Mouse (Mus musculus): ENCODE measurements around the gene Slc35g1. TPM values are rescaled to one million over a fixed set of nuclear protein-coding genes. Genes with fewer than 3 reads are reported as not detected.

The Slc35g1 gene
- polyA plus RNA-seq, 1 experiment from 2014 or later, result 1.6 TPM

- Histone ChIP-seq H3K9me3 (ENCODE audit: control insufficient read depth, low read length) (no peaks in the 10 kb centered on the region), H3K4me1 (replicated peaks; ENCODE audit: control insufficient read depth, insufficient read depth, low read length) (peaks cover under 1% of the 10 kb centered on the region), H3K27ac (ENCODE audit: low read length) (no peak overlapping the region), H3K9ac (replicated peaks; ENCODE audit: low read depth, low read length) (no peak overlapping the region), H3K4me2 (ENCODE audit: low read length) (no peak overlapping the region), H3K4me3 (replicated peaks; ENCODE audit: low read length) (no peak overlapping the region), H3K27me3 (replicated peaks; ENCODE audit: control insufficient read depth, insufficient read depth, low read length) (no peaks in the 10 kb centered on the region), H3K36me3 (ENCODE audit: control insufficient read depth, insufficient read depth) (no peaks in the 10 kb centered on the region)
- 91% methylated on average over 6 of the region's 6 CpGs for WGBS
- no peak for ATAC-seq
Measured at GRCm38 (mm10) chr19:38413861-38414260, 18.1 kb downstream of the Slc35g1 start.

DNA sequence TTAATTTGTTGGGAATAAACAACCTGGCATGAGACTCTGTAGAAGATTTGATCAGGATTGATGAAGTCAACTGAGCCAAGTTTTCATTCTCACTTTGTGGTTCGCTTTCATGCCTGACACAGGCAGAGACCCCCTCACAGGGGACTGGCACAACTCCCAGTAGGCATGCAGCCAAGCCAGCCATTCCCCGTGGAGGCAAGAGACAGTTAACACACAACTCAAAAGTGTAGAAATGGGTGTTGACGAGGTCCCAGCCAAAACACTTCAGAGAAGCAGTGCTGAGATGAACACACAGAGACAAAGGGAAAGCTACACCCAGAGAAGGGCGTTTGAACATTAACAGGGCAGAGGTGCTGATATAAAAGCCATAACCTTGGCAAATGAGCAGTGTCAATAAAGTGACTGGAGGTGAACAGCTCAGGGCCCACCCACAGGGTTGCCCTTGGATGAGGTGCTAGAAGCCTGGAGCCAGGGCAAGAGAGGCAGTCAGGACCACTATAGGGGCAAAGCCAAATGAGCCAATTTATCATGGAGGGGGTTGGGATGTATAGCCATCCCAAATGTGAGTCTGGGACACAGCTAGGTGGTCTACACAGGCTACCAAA, 23.1 kb downstream of the Slc35g1 start:
- H3K9ac ChIP-seq (replicated peaks; ENCODE audit: low read depth, low read length), result no peak overlapping the region
- no peak overlapping the region for H3K4me2 ChIP-seq (ENCODE audit: low read length)
- no peaks in the 10 kb centered on the region for H3K36me3 ChIP-seq (ENCODE audit: control insufficient read depth, insufficient read depth)
- H3K27ac ChIP-seq (ENCODE audit: low read length), result no peak overlapping the region
- peak; percentile 64 for ATAC-seq
- H3K27me3 ChIP-seq (replicated peaks; ENCODE audit: control insufficient read depth, insufficient read depth, low read length), result no peaks in the 10 kb centered on the region
- no peaks in the 10 kb centered on the region for H3K9me3 ChIP-seq (ENCODE audit: control insufficient read depth, low read length)
- peaks cover 5% of the 10 kb centered on the region for H3K4me1 ChIP-seq (replicated peaks; ENCODE audit: control insufficient read depth, insufficient read depth, low read length)
- H3K4me3 ChIP-seq (replicated peaks; ENCODE audit: low read length), result no peak overlapping the region
- 19% methylated on average over 4 of the region's 4 CpGs for WGBS

DNA sequence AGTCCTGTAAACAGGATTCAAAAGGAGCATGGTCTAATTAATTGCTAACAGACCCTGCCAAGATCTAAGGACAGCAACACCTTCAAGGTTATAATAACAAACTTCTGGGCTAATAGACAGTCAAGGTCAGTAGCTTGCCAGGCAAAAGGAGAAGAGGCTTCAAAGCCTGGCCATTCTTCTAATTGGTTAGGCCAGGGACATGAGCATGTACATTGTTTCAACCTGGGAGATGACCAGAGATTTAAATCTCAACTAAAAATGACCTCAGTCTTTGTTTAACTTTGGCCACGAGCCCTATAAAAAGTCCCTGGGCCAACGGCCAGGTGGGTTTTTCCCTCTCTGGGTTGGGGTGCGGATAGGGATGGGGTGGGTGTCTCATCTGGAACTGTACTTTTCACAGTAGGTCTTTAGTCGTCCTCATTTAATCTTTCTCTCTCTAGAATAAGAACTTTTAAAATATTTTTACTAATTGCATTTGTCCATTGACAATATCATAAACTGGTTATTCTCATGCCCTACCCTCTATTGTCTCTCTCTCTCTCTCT, 25.0 kb downstream of the Slc35g1 start:
- 86% methylated on average over 4 of the region's 4 CpGs for WGBS
- Histone ChIP-seq H3K9me3 (ENCODE audit: control insufficient read depth, low read length) (no peaks in the 10 kb centered on the region), H3K27me3 (replicated peaks; ENCODE audit: control insufficient read depth, insufficient read depth, low read length) (no peaks in the 10 kb centered on the region), H3K27ac (ENCODE audit: low read length) (no peak overlapping the region), H3K9ac (replicated peaks; ENCODE audit: low read depth, low read length) (no peak overlapping the region), H3K36me3 (ENCODE audit: control insufficient read depth, insufficient read depth) (no peaks in the 10 kb centered on the region), H3K4me3 (replicated peaks; ENCODE audit: low read length) (no peak overlapping the region), H3K4me1 (replicated peaks; ENCODE audit: control insufficient read depth, insufficient read depth, low read length) (peaks cover 5% of the 10 kb centered on the region), H3K4me2 (ENCODE audit: low read length) (no peak overlapping the region)
- no peak for ATAC-seq

DNA sequence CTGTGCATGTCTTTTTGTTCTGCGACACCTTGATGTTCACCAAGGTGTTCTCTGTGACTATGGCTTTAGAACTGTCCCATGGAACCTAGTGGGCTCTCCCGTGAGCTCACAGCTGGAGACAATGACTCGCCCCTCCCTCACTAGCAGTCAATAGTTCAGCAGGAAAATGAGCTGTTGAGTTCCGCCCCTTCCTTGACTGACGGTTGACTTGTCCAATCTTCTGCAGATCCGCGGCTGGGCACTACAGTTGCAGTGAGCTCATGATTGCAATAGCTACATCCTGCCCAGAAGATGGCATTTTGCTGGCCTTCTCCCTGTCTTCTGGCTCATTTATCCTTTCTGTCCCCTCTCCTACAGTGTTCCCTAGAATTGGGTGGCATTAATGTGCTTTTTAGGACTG, 25.7 kb downstream of the Slc35g1 start:
- no peaks in the 10 kb centered on the region for H3K9me3 ChIP-seq (ENCODE audit: control insufficient read depth, low read length)
- ATAC-seq, result no peak
- WGBS, result 64% methylated on average over 7 of the region's 7 CpGs

DNA sequence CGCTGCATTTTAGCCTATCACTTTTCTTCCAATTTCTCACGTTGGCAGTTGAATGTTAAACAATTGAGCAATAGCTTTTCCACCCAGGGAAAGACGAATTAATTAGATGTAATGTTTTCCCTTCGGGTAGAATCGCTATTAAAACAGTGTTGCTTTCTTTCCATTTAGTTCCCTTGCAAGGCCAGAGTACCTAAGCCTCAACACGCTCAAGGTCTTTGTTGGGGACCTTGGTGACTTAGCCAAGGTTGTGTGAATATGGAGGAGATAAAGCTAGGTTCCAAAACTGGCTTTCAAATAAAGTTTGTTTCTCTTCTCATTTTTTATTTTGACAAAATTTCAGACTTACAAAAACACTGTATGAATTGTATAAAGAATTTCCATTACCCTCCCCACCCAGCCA, 27.1 kb downstream of the Slc35g1 start:
- Histone ChIP-seq H3K36me3 (ENCODE audit: control insufficient read depth, insufficient read depth) (no peaks in the 10 kb centered on the region), H3K4me3 (replicated peaks; ENCODE audit: low read length) (no peak overlapping the region), H3K9me3 (ENCODE audit: control insufficient read depth, low read length) (no peaks in the 10 kb centered on the region), H3K9ac (replicated peaks; ENCODE audit: low read depth, low read length) (no peak overlapping the region), H3K27me3 (replicated peaks; ENCODE audit: control insufficient read depth, insufficient read depth, low read length) (no peaks in the 10 kb centered on the region), H3K4me1 (replicated peaks; ENCODE audit: control insufficient read depth, insufficient read depth, low read length) (peaks cover 5% of the 10 kb centered on the region), H3K4me2 (ENCODE audit: low read length) (no peak overlapping the region), H3K27ac (ENCODE audit: low read length) (no peak overlapping the region)
- ATAC-seq, result no peak
- 20% methylated on average over 6 of the region's 6 CpGs for WGBS

More for the DNA sequence above, 25.7 kb downstream of the Slc35g1 start:
- Histone ChIP-seq H3K27ac (ENCODE audit: low read length) (no peak overlapping the region), H3K27me3 (replicated peaks; ENCODE audit: control insufficient read depth, insufficient read depth, low read length) (no peaks in the 10 kb centered on the region), H3K36me3 (ENCODE audit: control insufficient read depth, insufficient read depth) (no peaks in the 10 kb centered on the region), H3K4me1 (replicated peaks; ENCODE audit: control insufficient read depth, insufficient read depth, low read length) (peaks cover 5% of the 10 kb centered on the region), H3K9ac (replicated peaks; ENCODE audit: low read depth, low read length) (no peak overlapping the region), H3K4me3 (replicated peaks; ENCODE audit: low read length) (no peak overlapping the region), H3K4me2 (ENCODE audit: low read length) (no peak overlapping the region)

DNA sequence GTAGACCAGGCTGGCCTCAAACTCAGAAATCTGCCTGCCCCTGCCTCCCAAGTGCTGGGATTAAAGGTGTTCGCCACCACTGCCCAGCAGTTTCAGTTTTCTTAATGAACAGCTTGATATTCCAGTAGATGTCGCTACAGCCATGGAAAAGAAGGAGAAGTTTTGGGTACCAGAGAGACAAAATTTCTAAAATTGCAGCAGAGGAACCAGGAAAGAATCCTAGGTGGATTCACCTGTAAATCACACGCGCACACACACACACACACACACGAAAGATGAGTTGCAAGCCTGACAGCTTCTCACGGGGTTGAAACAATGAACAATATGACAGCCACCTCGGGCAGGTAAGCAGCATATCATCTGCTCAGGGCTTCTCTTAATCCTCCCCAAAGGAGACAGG, 28.1 kb downstream of the Slc35g1 start:
- no peak overlapping the region for H3K4me2 ChIP-seq (ENCODE audit: low read length)
- peaks cover 4% of the 10 kb centered on the region for H3K4me1 ChIP-seq (replicated peaks; ENCODE audit: control insufficient read depth, insufficient read depth, low read length)
- H3K36me3 ChIP-seq (ENCODE audit: control insufficient read depth, insufficient read depth), result no peaks in the 10 kb centered on the region
- no peaks in the 10 kb centered on the region for H3K9me3 ChIP-seq (ENCODE audit: control insufficient read depth, low read length)
- no peak overlapping the region for H3K4me3 ChIP-seq (replicated peaks; ENCODE audit: low read length)
- WGBS, result 33% methylated on average over 7 of the region's 7 CpGs
- no peaks in the 10 kb centered on the region for H3K27me3 ChIP-seq (replicated peaks; ENCODE audit: control insufficient read depth, insufficient read depth, low read length)
- no peak overlapping the region for H3K9ac ChIP-seq (replicated peaks; ENCODE audit: low read depth, low read length)
- no peak overlapping the region for H3K27ac ChIP-seq (ENCODE audit: low read length)
- no peak for ATAC-seq

GRCm38 (mm10) chr19:38424581-38424980, 28.8 kb downstream of the Slc35g1 start:
- Histone ChIP-seq H3K4me3 (replicated peaks; ENCODE audit: low read length) (no peak overlapping the region), H3K36me3 (ENCODE audit: control insufficient read depth, insufficient read depth) (no peaks in the 10 kb centered on the region), H3K4me1 (replicated peaks; ENCODE audit: control insufficient read depth, insufficient read depth, low read length) (no peaks in the 10 kb centered on the region), H3K9me3 (ENCODE audit: control insufficient read depth, low read length) (no peaks in the 10 kb centered on the region), H3K4me2 (ENCODE audit: low read length) (no peak overlapping the region), H3K27me3 (replicated peaks; ENCODE audit: control insufficient read depth, insufficient read depth, low read length) (no peaks in the 10 kb centered on the region), H3K27ac (ENCODE audit: low read length) (no peak overlapping the region), H3K9ac (replicated peaks; ENCODE audit: low read depth, low read length) (no peak overlapping the region)
- WGBS, result 91% methylated on average over 6 of the region's 7 CpGs
- ATAC-seq, result no peak

DNA sequence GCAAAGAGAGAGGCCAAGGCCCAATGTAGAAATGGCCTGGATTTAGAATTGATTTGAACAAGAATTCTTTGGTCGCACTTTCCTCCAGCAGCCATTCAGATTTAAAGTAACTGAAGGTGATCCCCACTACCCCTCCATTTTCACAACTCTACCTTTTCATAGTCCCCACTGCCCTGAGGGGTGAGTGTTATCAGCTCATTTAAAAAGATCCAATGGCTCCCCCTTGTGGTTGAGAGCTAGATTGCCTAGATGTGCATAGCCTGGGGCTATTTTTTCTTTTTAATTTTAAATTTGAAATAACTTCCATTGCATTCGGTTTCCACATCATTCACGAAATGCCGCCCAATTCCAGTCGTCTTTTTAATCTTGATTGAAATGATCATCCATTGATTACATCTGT, 33.5 kb downstream of the Slc35g1 start:
- Histone ChIP-seq H3K4me1 (replicated peaks; ENCODE audit: control insufficient read depth, insufficient read depth, low read length) (no peaks in the 10 kb centered on the region), H3K27me3 (replicated peaks; ENCODE audit: control insufficient read depth, insufficient read depth, low read length) (no peaks in the 10 kb centered on the region), H3K27ac (ENCODE audit: low read length) (no peak overlapping the region), H3K36me3 (ENCODE audit: control insufficient read depth, insufficient read depth) (no peaks in the 10 kb centered on the region), H3K9ac (replicated peaks; ENCODE audit: low read depth, low read length) (no peak overlapping the region), H3K4me2 (ENCODE audit: low read length) (no peak overlapping the region), H3K4me3 (replicated peaks; ENCODE audit: low read length) (no peak overlapping the region), H3K9me3 (ENCODE audit: control insufficient read depth, low read length) (no peaks in the 10 kb centered on the region)
- no peak for ATAC-seq
- WGBS, result 55% methylated on average over 5 of the region's 5 CpGs

- WGBS, result 80% methylated on average over 8 of the region's 8 CpGs
- Histone ChIP-seq H3K4me2 (ENCODE audit: low read length) (no peak overlapping the region), H3K36me3 (ENCODE audit: control insufficient read depth, insufficient read depth) (no peaks in the 10 kb centered on the region), H3K27me3 (replicated peaks; ENCODE audit: control insufficient read depth, insufficient read depth, low read length) (no peaks in the 10 kb centered on the region), H3K4me1 (replicated peaks; ENCODE audit: control insufficient read depth, insufficient read depth, low read length) (no peaks in the 10 kb centered on the region), H3K9ac (replicated peaks; ENCODE audit: low read depth, low read length) (no peak overlapping the region), H3K27ac (ENCODE audit: low read length) (no peak overlapping the region), H3K9me3 (ENCODE audit: control insufficient read depth, low read length) (no peaks in the 10 kb centered on the region), H3K4me3 (replicated peaks; ENCODE audit: low read length) (no peak overlapping the region)
- ATAC-seq, result no peak
Measured at GRCm38 (mm10) chr19:38430475-38430874, 34.7 kb downstream of the Slc35g1 start.

DNA sequence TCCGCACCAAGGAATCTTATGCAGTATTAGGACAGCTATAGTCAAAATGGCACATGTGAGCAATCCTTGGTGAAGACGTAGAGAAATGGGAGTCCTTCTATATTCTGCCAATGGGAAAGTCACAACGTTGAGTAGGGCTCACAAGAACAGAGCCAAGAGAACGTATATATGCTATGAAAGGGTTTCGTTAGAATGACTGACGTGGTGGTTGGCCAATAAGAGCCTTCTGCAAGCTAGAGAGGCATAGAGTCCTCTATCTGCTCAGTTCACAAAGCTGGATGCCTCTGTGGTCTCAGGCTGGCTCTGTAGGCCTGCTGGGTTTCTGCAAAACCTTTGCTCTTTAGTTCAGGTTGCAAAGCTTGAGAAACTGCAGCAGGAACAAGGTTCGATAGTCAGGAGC, 35.5 kb downstream of the Slc35g1 start:
- Histone ChIP-seq H3K27ac (ENCODE audit: low read length) (no peak overlapping the region), H3K4me2 (ENCODE audit: low read length) (no peak overlapping the region), H3K27me3 (replicated peaks; ENCODE audit: control insufficient read depth, insufficient read depth, low read length) (no peaks in the 10 kb centered on the region), H3K36me3 (ENCODE audit: control insufficient read depth, insufficient read depth) (no peaks in the 10 kb centered on the region), H3K9me3 (ENCODE audit: control insufficient read depth, low read length) (no peaks in the 10 kb centered on the region), H3K9ac (replicated peaks; ENCODE audit: low read depth, low read length) (no peak overlapping the region), H3K4me3 (replicated peaks; ENCODE audit: low read length) (no peak overlapping the region), H3K4me1 (replicated peaks; ENCODE audit: control insufficient read depth, insufficient read depth, low read length) (no peaks in the 10 kb centered on the region)
- ATAC-seq, result no peak
- WGBS, result 72% methylated on average over 7 of the region's 7 CpGs

Data from forebrain, embryonic 16.5 days (tissue).